Mouse (Mus musculus) hindbrain, embryonic 10.5 days (tissue): ENCODE data around the gene Adgre5. TPM values are rescaled to one million over a fixed set of nuclear protein-coding genes. Genes with fewer than 3 reads are reported as not detected.

Source experiments
- DNase-seq: peaks from one replicate; pipeline ENCODE4 v3.0.0-alpha.2; 2017; ENCODE audit warnings: low spot score
- H3K27ac ChIP-seq: fragments of 300-500 bp; sonication (generic); 2 replicates; pipeline ENCODE4 v1.5.1; 2016; ENCODE audit warnings: mild to moderate bottlenecking, moderate library complexity
- H3K27me3 ChIP-seq: fragments of 300-500 bp; sonication (generic); 2 replicates; pipeline ENCODE4 v1.6.1; 2016; ENCODE audit warnings: mild to moderate bottlenecking; ENCODE audit not compliant: poor library complexity, insufficient read depth, severe bottlenecking
- H3K36me3 ChIP-seq: fragments of 300-500 bp; sonication (generic); 2 replicates; pipeline ENCODE4 v1.6.1; 2016; ENCODE audit warnings: mild to moderate bottlenecking, moderate library complexity
- H3K4me1 ChIP-seq: fragments of 300-500 bp; sonication (generic); replicated peaks from 2 replicates; pipeline ENCODE4 v1.6.1; 2016; ENCODE audit warnings: mild to moderate bottlenecking
- H3K4me3 ChIP-seq: fragments of 300-500 bp; sonication (generic); 2 replicates; pipeline ENCODE4 v1.5.1; 2016; ENCODE audit warnings: mild to moderate bottlenecking, moderate library complexity
- H3K9me3 ChIP-seq: fragments of 300-500 bp; sonication (generic); 2 replicates; pipeline ENCODE4 v1.6.1; 2016; ENCODE audit warnings: mild to moderate bottlenecking, moderate library complexity
- WGBS: fragments of 180-500 bp; shearing (Covaris S2); methylation state at CpG from one replicate; pipeline ENCODE4 v1.1.7; 2016; 5-methylcytosine and 5-hydroxymethylcytosine counted together
- polyA plus RNA-seq: library from polyadenylated mRNA; unstranded; fragments of >200 nt; fragmentation: Nextera tagmentation; extraction: Ambion mirVana; gene quantifications from 2 replicates; pipeline ENCODE4 v1.2.1, GENCODE M21; 2016

Adgre5 gene
- polyA plus RNA-seq, result 6.9 and 9.3 TPM in 2 replicates

GRCm38 (mm10) chr8:83740976-83741741, at the start of gene Adgre5:
Gene Adgre5 (minus strand): TSS chr8:83741326.
- Histone ChIP-seq H3K9me3 (peaks cover 7% of the 10 kb centered on the region; the same call in 1 of the 2 replicates), H3K27me3 (peaks cover 56% of the 10 kb centered on the region), H3K4me1 (peaks cover 26% of the 10 kb centered on the region), H3K4me3 (peak within 1 kb of the TSS; percentile 62), H3K36me3 (no peaks in the 10 kb centered on the region), H3K27ac (peak within 1 kb of the TSS; percentile 86)
- 1% methylated on average over 53 of the region's 56 CpGs for WGBS
- DNase-seq, result peak; percentile 57

DNA sequence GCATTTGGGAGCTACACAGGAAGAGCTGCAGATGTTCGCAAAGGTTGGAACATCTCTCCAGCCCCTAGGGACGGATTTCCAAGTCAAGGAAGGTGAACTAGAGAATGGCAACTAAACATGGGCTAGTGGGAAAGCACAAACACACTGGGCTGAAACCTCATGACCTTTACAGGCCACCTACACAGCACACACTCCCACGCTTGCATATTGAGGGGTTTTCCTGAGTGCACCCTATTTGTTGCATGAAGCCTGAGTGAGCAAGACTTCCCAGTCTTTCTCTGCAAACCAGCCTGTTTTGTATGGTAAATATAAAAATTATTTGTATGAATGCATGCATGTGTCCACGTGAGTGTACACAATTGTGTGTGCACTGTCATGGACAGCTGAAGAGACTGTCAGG, 48.7 kb upstream of the Adgre5 start:
- H3K27ac ChIP-seq, result no peak overlapping the region
- no peak for DNase-seq
- no peaks in the 10 kb centered on the region for H3K4me1 ChIP-seq
- peaks cover 2% of the 10 kb centered on the region; the same call in 1 of the 2 replicates for H3K27me3 ChIP-seq
- no peak overlapping the region for H3K4me3 ChIP-seq
- no peaks in the 10 kb centered on the region for H3K36me3 ChIP-seq
- no peaks in the 10 kb centered on the region for H3K9me3 ChIP-seq
- WGBS, result 73% methylated on average over 4 of the region's 4 CpGs

DNA sequence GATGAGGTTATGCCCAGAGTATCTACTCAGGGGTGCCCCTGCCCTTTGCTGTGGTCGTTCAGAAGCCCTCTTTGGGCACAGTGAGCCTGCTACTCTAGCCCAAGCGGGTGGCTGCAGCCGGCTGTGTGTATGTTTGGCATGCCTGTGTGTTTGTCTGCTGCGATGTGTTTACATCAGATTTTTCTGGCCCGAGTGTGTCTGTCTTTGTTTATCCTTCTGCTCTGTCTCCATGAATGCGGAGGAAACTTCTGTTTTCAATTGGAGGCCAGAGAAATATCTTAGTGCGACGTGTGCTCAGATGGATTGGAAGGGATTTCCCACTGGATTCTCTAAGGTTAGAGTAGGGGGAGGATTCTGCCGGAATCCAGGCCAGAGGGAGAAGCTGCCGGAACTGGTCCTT, 43.9 kb upstream of the Adgre5 start:
- H3K27ac ChIP-seq, result no peak overlapping the region
- no peak for DNase-seq
- no peaks in the 10 kb centered on the region for H3K9me3 ChIP-seq
- 0 out of 2 replicates have a peak, but pooled peaks cover 6% of the 10 kb centered on the region for H3K4me1 ChIP-seq
- no peaks in the 10 kb centered on the region for H3K36me3 ChIP-seq
- H3K27me3 ChIP-seq, result peaks cover 23% of the 10 kb centered on the region
- WGBS, result 75% methylated on average over 10 of the region's 10 CpGs
- no peak overlapping the region for H3K4me3 ChIP-seq

GRCm38 (mm10) chr8:83782832-83783558, 41.9 kb upstream of the Adgre5 start:
- peaks cover 11% of the 10 kb centered on the region; the same call in 1 of the 2 replicates for H3K4me1 ChIP-seq
- whole genome bisulfite sequencing, result 14% methylated on average over 28 of the region's 28 CpGs
- no peaks in the 10 kb centered on the region for H3K36me3 ChIP-seq
- H3K27me3 ChIP-seq, result peaks cover 28% of the 10 kb centered on the region
- peak overlapping the region; percentile 2; the same call in 1 of the 2 replicates for H3K4me3 ChIP-seq
- no peak overlapping the region for H3K27ac ChIP-seq
- H3K9me3 ChIP-seq, result no peaks in the 10 kb centered on the region
- peak; percentile 78 for DNase-seq

GRCm38 (mm10) chr8:83779610-83780009, 38.5 kb upstream of the Adgre5 start:
- DNase-seq, result no peak
- H3K27ac ChIP-seq, result no peak overlapping the region
- no peaks in the 10 kb centered on the region for H3K9me3 ChIP-seq
- no peak overlapping the region for H3K4me3 ChIP-seq
- H3K36me3 ChIP-seq, result no peaks in the 10 kb centered on the region
- H3K4me1 ChIP-seq, result peaks cover 14% of the 10 kb centered on the region; the same call in 1 of the 2 replicates
- WGBS, result 64% methylated on average over 5 of the region's 5 CpGs
- H3K27me3 ChIP-seq, result peaks cover 32% of the 10 kb centered on the region

GRCm38 (mm10) chr8:83778051-83778450, 36.9 kb upstream of the Adgre5 start:
- Histone ChIP-seq H3K4me1 (peaks cover 14% of the 10 kb centered on the region; the same call in 1 of the 2 replicates), H3K36me3 (no peaks in the 10 kb centered on the region), H3K27ac (no peak overlapping the region), H3K9me3 (no peaks in the 10 kb centered on the region), H3K4me3 (no peak overlapping the region), H3K27me3 (peaks cover 47% of the 10 kb centered on the region)
- 69% methylated on average over 3 of the region's 3 CpGs for WGBS
- DNase-seq, result no peak

DNA sequence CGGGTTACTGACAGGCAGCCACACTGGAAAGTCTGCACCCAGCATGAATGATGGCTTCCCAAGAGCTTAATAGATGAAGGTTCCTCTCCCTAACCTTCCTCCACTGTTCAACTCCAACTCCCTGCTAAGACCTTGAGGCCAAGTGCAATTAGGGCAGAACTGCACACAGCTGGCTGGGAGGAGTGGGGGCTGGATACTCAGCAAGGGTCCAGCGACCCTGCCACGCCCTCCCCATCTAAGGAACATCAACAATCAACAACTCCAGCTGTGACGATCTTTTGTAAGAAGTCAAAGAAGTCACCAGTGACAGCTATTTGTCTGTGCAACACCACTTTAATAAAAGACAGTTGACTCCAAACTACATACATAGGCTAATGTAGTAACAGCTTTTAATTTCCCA, 35.5 kb upstream of the Adgre5 start:
- DNase-seq, result no peak
- Histone ChIP-seq H3K9me3 (no peaks in the 10 kb centered on the region), H3K27ac (no peak overlapping the region), H3K36me3 (no peaks in the 10 kb centered on the region), H3K4me3 (no peak overlapping the region), H3K27me3 (peaks cover 46% of the 10 kb centered on the region), H3K4me1 (peaks cover 21% of the 10 kb centered on the region)
- 36% methylated on average over 4 of the region's 4 CpGs for WGBS

DNA sequence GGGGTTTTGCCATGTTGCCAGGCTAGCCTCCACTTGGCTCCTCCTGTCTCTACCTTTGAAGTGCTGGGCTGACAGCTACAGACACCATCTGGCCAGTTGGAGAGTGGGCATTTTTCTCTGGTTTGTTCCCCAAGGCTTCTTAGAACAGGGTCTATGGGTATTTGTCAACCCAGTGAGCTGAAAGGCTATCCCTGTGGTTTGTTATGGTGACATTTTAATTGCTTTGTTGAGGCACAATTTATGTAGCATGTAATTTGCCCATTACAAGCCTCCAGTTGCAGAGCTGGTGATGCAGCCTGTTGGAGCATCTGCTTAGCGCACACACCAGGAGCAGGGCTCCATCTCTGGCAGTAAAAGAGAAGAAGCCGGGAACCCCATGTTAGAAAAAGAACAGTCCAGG, 33.1 kb upstream of the Adgre5 start:
- H3K9me3 ChIP-seq, result no peaks in the 10 kb centered on the region
- H3K27ac ChIP-seq, result no peak overlapping the region
- peaks cover 16% of the 10 kb centered on the region for H3K4me1 ChIP-seq
- no peak for DNase-seq
- H3K36me3 ChIP-seq, result no peaks in the 10 kb centered on the region
- WGBS, result 100% methylated on average over 2 of the region's 2 CpGs
- H3K4me3 ChIP-seq, result no peak overlapping the region
- H3K27me3 ChIP-seq, result peaks cover 35% of the 10 kb centered on the region; the same call in 1 of the 2 replicates

DNA sequence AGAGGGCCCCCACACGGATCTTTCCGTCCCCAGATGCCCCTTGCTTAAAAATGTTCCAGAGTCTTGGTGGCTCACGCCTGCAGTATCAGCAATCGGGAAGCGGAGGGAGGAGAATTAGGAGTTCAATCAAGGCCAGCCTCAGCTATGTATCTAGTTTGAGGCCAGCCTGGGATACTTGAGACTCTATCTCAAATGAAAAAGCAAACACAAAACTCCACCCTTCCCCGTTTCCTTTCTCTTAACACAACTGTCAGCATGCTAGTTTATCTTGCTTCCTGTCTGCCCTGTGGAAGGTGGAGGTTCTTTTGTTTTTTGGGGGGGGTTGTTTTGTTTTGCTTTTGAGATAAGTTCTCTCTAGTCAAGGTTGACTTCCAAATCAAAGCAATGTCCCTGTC, 32.3 kb upstream of the Adgre5 start:
- no peak overlapping the region; the same call in 1 of the 2 replicates for H3K27ac ChIP-seq
- DNase-seq, result no peak
- no peaks in the 10 kb centered on the region for H3K9me3 ChIP-seq
- H3K36me3 ChIP-seq, result no peaks in the 10 kb centered on the region
- H3K27me3 ChIP-seq, result peaks cover 35% of the 10 kb centered on the region; the same call in 1 of the 2 replicates
- 45% methylated on average over 6 of the region's 6 CpGs for WGBS
- H3K4me1 ChIP-seq, result peaks cover 16% of the 10 kb centered on the region
- peak overlapping the region; percentile 51 for H3K4me3 ChIP-seq

DNA sequence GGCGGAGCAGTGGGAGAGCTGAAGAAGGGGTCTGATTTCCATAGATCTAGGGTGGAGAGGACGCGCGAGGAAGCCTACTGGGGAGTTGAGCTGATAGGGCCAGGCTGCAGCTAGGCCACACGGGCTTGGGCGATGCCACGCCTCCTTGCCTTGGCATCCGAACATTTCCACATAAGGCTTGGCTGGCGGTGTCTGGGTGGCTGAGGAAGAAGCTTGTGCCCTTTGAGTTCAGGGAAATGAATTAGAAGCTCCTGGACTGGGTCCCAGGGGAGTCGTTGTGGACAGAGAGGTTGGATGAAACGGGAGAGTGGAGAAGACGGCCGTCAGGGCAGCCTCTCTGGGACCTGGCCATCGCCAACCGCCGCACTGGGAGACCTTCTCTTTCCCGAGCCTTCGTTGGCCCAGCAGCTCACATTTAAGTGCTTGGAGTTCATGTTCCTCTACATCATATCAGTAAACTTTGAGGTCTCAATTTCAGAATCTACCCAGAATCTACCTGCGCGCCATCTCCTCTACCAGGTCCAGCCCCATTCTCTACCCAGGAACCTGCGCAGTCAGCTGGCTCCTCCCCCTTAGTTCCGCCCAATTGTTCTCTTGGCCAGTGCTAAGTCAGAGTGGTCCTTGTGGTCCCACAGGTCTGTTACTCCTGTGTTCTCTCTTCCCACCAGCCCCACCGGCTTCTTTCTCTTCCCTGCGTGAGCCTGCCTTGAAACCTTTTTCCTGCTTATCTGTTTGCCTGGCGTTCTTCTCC, 31.8 kb upstream of the Adgre5 start:
- peak; percentile 33 for DNase-seq
- Histone ChIP-seq H3K36me3 (no peaks in the 10 kb centered on the region), H3K27me3 (peaks cover 35% of the 10 kb centered on the region; the same call in 1 of the 2 replicates), H3K4me3 (peak overlapping the region; percentile 51), H3K4me1 (peaks cover 16% of the 10 kb centered on the region), H3K27ac (peak overlapping the region; percentile 57), H3K9me3 (no peaks in the 10 kb centered on the region)
- 3% methylated on average over 25 of the region's 25 CpGs for WGBS

DNA sequence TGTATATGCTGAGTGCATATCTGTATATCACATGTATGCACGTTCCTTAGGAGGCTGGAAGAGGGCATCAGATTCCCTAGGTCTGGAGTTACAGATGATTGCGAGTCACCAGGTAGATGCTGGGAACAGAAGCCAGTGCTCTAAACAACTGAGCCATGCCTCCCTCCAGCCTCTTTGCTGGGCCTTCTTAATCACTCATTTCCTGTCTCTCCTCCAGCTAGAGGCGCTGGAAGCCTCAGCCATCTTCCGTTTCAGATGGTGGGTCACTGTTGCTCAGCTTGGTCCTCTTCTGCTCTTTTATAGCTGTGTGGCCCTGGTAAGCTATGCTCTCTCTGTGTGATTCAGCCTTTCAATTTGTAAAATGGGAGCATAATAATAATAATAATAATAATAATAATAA, 30.7 kb upstream of the Adgre5 start:
- WGBS, result 59% methylated on average over 4 of the region's 4 CpGs
- Histone ChIP-seq H3K27me3 (peaks cover 35% of the 10 kb centered on the region; the same call in 1 of the 2 replicates), H3K27ac (no peak overlapping the region), H3K36me3 (no peaks in the 10 kb centered on the region), H3K9me3 (peaks cover 4% of the 10 kb centered on the region; the same call in 1 of the 2 replicates), H3K4me3 (no peak overlapping the region), H3K4me1 (peaks cover 16% of the 10 kb centered on the region)
- DNase-seq, result no peak

DNA sequence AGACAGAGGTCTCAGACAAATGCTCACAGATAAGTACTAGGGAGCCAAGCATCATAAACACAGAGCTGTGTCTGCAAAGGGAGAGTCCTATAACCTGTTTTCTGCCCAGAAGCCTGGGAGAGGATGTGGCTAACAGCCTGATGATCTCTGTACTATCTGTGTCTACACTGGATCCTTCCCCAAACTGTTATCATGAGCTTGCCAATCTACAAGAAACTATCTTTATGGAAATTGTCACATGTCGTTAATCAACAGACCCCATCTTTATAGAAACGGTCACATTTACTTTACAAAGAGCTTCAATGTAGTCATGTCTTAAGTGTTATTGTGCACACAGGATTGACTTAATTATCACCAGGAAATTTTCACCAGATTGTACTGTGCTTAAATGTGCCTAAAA, 29.5 kb upstream of the Adgre5 start:
- Histone ChIP-seq H3K36me3 (no peaks in the 10 kb centered on the region), H3K27ac (no peak overlapping the region), H3K27me3 (peaks cover 35% of the 10 kb centered on the region; the same call in 1 of the 2 replicates), H3K9me3 (peaks cover 7% of the 10 kb centered on the region; the same call in 1 of the 2 replicates), H3K4me1 (peaks cover 13% of the 10 kb centered on the region), H3K4me3 (no peak overlapping the region)
- WGBS, result 93% methylated on average over 2 of the region's 2 CpGs
- DNase-seq, result no peak
